Mouse (Mus musculus): ENCODE measurements around the gene Spata16.

DNA sequence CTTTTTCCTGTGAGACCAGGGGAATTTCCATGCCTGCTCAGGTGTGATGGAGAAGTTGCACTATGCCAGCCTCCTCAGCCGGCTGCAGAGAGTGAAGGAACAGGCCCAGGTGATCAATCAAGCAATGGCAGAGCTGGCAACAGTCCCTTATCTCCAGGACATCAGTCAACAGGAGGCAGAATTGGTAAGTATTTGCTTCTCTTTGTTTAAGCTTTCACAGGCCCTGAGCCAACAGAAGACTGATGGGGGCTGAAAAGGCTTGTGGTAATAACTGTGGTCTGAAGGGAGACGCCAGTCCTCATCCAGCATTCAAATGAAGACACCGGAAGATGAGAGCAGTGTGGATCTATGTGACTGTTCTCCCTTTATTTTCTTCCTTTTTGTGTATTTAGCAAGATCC, 286.8 kb downstream of the Spata16 start:
- TF ChIP-seq HCFC1 (IDR thresholded peaks at IDR 0.05; ENCODE audit: borderline replicate concordance, insufficient read depth, low read length) (no peak), ZNF384 (IDR thresholded peaks at IDR 0.05; ENCODE audit: low read depth, low read length) (no peak)
